Mouse (Mus musculus) T-cell, adult 2 months (primary cell): ENCODE measurements at regions not wholly inside any gene's neighbourhood (a gene's known extent, or its start where the extent isn't known, plus 50 kb on each side); places are given as distances from the start of the nearest gene placed in this dataset.

Source experiments
- DNase-seq: peaks from one replicate; pipeline ENCODE4 v3.0.0; 2022; ENCODE audit warnings: low spot score

DNA sequence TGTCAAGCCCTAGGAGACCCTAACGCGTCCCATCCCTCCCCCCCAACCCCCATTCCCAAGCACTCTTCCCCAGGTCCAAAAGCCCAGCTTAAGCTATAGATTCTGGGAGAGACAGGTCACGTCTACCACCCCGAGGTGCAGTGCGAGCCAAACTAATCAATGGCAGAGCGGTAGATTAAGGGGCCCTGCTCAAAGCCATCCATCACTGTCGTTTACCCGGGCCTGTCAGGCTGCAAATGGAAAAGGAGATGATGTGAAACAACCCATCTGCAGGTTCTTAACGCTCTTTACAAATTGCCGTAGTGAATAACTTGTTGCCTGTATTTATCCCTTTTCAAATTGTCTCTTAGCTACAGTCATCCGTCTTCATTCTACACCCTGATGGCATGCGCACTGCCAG is 126.2 kb upstream of the Nectin1 start:
- DNase-seq = no peak

DNA sequence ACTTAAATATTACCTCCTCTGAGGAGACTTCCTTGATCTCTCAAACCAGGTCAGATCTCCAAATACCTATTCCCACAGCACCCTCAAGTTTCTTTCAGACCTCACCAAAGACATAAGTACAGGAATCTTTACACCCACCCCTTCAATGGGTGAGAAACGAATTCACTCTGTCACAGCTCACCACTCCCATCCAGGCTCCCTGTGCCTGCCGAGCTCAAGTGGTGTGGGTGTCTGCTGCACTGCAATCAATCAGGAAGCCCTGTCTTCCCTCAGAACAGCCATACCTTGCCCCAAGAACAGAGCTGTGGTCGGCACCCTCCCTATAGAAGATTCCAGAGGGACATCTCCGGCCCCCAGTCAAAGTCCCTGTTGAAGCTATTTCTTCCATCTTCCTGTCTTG is 116.2 kb upstream of the Nectin1 start:
- no peak for DNase-seq

DNA sequence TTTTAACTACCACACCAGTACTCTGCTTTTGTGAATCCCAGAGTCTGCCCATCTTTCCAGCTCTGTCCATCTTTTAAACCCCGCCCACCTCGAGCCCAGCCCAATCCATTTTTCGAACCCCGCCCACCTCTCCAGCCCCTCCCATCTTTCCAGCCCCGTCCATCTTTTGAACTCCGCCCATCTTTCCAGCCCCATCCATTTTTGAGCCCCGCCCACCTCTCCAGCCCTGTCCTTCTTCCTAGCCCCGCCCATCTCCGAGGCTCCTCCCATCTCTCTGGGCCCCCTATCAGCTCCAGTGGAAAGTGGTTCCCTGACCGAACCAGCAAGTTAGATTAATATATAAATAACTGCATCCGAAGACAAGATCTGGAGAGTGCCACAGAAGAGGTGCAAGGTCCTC is 115.0 kb upstream of the Nectin1 start:
- no peak for DNase-seq

DNA sequence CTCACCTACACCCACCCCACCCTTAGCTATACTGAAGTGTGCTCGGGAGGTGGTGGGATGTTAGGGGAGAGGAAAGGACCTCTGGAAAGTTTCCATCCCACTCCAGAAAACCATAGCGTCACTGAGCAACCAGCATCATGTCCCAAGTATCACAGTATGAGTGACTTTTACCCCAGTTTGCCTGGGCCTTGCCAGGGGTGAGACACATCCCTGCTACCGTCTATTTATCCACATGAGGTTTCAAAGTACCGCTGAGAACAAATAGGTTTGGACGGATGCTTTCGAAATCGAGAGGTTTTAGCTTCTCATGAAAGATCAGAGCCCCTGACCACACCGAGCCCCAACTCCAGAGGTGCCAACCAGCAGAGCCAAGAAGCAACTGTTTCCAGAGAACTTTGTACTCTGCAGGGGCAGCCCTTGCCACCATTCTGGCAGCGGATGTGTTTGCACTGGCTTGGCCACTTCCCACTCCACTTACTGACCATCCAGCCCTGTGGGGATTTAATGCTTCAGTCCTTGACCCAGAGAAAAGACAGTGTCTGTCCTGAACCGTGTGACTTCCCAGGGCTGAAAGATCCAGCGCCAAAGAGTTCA is 107.3 kb upstream of the Nectin1 start:
- DNase-seq = no peak

DNA sequence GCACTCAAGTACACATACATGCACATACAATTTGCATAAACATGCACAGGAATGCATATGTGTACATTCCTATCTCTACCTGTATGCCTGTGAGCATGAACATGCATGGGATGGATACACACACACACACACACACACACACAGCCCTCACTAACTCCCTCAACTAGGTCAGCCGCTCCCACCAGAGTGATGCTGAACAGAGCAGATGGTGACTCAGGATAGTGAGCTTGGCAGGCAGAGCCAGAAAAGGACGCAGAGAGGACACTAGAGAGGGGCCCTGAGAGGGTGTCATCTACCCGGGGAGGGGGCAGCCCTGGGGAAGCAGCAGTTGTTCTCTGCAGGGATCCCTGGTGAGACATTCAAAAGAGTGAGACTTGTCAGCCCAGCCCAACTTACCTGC is 85.6 kb upstream of the Nectin1 start:
- no peak for DNase-seq

DNA sequence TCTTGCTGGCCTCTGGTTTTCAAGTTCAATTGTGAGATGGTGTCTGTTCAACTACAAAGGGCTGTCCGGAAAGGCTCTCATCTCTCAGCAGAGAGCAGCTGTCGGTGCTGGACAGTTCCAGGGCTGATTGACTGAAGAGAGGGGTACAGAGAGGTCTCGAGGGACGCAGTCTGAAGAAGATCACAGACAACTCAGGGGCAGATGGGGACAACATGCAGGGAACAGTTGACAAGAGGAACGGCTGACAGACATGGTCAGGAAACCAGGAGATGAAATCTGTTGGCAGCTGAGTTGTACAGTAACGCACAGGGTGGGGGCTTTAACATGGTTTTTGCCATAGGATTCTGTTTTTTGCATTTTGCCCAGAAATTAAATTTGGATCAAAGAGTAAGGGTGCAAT is 84.5 kb upstream of the Nectin1 start:
- DNase-seq = no peak

DNA sequence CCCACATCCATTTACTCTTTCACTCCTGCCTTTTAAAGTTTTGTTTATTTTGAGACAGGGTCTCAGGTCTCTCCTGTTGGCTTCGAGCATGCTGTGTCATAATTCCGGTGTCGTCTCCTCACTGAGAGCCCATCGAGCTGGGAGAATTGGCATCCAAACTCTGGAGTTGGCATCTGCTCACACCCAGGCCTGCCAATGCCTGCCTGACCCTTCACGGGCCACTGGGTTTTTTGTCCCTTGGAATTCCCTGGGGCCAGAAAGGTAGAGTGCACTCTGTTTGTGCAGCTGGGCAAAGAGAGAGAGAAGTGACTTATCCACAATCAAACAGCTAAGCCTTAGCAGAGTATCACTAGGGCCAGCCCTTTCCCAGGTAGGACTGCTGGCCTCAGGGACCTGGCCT is 83.6 kb upstream of the Nectin1 start:
- DNase-seq = no peak

DNA sequence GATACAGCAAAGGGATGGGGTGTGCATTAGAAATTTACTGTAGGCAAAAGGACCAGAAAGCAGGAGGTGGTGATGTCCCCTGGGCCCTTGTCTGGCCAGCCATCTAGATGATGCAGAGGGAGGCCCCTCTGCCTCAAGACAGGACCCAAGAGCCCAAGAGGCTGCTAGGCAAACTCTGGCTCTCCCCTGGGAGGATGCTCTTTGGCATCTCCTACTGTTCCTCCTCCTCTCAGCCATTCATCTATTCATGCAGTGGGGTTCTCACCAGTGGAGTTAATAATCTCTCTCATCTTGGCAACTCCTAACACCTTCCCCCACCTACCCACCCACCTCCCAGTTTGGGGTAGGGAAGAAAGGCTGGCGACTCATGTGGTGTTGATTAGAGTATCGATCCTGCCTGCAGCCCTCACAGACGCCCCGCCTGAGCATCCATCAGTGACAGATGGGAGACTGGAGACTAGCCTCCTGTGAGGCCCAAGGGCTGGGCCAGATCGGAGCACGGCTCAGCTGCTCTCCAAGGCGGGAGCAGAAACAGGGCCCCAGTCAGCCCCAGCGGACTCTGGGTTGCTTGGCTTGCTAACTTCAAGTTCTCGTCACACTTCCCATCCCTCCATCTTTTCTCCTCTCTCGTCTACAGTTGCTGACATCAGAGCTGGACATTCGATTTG is 82.8 kb upstream of the Nectin1 start:
- no peak for DNase-seq

DNA sequence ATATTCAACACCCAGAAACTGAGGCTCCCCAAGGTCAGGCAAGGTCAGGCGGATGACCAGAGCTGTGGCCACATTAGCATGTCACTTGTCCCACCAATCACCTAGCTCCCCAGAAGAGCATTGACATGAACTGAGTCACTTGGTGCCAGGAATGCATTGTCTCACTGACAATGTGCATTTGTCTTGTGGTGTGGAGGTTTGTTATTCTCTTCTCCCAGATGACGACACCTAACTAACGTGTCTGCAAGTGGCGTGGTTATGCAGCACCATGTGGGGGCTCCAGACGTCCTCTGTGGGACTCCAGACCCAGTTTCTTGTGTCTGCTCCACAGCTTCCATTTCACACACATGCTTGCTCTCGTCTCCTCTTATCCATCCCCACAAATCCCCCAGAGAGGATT is 82.1 kb upstream of the Nectin1 start:
- no peak for DNase-seq

DNA sequence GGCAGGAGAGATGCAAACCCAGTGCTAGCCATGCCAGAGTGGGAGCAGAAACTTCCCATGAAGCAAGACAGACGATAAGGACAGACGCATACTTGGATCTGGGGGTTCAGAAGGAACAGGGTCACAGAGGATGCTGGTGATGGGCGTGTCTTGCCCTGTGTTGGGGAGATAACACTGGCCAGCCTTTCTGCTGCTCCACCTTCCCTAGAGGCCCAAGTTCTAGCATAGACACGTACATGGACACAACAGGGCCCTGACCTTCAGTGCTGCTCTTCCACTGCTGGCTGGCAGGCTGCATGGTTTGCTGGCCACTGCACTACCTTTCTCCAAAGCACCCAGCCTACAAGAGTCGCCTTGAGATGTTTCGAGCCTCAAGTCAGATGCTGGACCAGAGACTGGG is 76.4 kb upstream of the Nectin1 start:
- no peak for DNase-seq

DNA sequence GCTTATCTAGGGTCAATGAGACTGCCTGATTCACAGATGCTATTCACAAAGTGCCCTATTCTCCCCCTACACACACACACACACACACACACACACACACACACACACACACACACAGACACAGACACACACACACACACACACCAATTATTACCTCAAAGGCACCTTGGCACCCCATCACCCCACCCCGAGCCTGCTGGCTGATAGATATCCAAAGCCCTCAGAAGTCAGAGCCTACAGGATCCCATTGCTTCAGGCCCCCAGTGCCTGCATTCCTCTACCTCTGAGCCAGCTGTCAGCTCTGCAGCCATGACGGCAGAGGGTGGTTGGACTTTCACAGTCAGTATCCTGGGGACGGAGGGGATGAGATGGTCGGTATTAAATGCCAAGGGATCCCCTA is 75.8 kb upstream of the Nectin1 start:
- no peak for DNase-seq

DNA sequence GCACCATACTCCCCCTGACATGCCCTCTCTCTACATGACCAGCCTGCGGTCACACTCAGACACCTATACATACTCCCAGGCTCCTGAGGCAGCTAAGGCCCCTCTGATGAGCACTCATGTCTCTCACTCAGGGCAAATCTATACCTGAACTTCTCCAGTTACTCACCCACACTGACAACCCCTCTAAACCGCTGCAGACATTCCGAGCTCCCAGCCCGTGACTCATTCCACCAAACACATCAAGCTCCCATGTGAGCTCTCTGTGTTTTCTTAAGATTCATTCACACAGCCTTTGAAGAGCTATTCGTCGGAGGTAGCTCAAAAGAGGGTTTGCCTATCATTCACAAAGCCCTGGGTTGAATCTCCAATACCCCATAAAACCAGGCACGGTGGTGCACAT is 75.1 kb upstream of the Nectin1 start:
- no peak for DNase-seq

DNA sequence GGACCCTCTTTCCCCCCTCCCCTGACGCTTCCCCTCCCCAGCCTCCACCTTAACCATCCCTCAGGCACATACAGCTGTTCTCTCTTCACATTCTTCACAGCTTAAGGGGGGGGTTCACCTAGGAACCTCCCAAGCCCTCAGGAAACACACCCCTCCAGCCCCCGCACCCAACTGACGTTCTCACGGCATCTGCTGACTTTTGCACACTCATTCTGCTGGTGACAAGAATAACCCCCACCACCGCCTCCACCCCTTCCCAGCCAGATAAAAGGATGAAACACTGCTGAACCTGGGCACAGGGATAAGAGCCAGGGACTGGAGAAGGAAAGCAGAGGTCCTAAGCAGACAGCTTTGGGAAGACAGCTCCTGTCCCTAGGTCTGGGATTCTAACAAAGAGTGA is 73.2 kb upstream of the Nectin1 start:
- no peak for DNase-seq

DNA sequence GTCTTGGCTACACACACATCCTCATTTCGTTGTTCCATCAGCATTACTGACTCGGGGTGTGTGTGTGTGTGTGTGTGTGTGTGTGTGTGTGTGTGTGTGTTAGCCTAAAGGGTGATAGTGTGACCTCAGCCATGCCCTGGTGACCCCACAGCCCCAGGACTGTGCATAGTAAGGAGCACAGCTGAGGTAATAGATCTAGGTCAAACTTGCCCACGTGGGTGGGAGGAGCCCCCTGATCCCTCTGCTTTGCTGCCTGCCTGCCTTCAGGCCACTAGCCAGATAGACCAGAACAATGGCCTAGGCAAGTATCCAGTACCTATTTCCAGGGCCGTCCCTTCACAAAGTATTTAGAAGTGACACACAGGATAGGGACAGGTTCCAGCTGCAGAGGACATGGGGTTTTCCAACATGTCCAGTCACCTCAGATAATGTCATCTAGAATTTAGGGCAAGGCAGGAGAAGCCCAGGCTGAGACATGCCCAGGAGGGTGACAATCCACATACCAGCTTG is 70.6 kb upstream of the Nectin1 start:
- no peak for DNase-seq

DNA sequence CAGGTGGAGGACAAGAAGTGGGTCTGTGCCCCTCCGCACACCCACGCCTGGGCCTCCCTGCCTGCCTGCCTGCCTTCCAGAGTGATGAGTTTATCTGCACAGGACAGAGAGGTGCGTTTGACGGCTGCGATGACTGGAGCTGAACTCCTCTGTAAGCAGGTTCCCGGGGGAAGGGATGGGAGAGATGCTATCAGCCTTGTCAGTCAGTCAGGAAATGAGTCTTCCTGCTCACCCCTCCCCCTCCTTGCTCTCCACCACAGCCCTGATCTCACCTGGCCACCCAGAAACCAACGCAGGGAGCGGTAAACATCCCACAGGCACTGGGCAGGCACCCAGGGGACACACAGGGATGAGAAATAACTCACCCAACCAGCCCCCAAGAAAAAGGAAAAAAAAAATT is 69.5 kb upstream of the Nectin1 start:
- DNase-seq = no peak

DNA sequence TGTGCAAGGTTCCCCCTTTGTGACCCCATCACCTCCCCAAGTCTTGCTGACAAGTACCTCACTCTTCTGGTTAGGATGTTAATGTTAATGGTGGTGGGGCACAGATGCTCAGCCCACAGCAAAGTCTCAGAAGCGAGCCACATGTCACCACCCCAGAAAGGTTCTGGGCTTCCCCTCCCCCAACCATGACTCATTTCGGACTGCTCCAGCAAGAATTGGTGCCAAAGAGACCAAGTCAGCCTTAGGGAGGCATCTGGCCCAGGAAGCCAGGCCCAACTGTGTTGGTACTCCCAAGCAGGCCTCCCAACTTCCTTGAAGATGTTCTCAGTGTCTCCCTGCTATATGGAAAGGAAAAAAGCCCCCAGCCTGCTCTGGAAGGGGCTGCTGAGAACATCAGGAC is 67.8 kb upstream of the Nectin1 start:
- no peak for DNase-seq

DNA sequence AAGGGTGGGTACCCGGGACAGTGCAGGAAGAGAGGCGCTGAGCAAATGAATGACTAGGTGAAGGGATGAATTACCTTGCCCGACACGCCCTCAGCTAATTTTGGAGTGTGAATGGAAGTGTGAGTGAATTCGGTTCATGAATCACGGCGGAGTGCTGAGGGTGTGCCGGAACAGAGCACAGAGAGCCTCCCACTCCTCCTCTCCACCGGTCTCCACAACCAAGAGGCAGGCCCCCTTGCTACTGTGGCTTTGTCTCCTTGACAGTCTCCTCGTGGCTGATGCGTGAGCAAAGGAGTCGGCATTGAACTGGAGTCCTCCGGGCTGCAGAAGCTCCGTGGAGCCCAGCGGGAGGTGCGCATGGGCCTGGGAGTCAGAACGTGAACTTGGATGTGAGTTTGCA is 64.5 kb upstream of the Nectin1 start:
- no peak for DNase-seq

DNA sequence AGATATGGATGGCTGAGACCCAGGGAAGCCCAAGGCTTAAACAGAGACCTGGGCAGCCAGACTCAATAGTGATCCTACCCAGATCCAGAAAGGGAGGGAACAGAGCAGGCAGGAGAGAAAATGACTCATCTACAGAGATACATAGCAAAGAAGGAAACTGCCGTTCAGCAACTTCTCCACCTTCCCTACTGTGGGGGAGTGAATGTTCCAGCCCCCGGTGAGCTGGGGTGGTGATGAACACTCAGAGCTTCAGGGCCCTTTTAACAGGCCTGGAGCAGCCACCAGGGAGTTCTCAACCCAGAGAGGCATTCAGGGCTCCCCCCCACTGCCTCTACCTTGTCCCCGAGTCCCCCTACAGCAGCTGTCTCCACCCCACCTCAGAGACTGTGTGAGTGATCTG is 62.5 kb upstream of the Nectin1 start:
- DNase-seq = no peak

DNA sequence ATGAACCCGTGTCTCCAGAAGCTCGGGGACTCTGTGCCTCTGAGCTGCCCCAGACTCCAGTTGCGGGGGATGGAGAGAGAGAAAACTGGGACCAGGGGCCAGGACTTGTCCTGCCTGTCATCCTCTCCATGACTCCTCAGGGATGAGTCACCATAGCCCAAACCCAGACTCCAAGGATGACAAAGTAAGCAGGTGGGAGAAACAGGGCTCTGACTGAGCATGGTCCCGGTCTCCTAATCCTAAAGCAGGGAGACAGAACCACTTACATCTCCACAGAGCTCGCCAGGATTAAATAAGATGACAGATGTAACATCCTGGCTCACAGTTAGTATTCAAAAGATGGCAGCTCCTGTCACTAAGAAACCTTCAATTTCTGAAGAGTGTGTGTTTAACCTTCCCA is 61.7 kb upstream of the Nectin1 start:
- DNase-seq = no peak

DNA sequence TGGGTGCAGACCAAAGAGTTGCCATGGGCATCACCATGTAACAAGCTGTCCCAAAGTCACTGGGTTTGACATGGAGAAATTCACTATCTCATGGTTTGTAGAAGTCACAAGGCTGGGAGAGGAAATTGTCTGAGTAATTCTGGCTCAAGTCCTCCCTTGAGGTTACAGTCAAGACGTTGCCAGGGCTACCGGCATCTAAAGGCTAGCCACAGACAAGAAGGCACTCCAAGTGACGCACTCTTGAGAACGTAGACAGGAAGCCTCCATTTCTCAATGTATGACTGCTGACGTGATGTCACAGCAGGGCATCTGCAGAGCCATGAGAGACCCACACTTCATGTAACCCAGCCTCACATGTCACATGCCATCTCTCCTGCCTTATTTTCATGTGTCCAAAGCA is 59.2 kb upstream of the Nectin1 start:
- DNase-seq = no peak

DNA sequence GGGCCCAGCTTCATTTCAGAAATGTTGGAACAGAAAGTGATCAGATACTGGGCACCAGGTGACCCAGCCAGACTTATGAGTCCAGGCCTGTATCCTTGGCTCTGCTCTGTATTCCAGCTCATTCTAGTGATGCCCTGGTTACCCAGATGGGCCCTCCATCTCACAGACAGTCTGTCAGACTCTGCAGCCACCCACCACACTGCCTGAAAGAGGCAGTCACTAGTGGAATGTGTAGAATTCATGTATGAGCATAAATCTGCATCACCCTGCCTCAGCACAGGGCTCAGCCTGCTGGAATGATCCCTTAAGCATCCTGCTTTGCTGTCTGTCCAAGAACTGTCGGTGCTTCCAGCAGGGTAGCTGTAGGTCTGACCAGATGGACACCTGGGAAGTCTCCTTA is 51.8 kb upstream of the Nectin1 start:
- DNase-seq = no peak

DNA sequence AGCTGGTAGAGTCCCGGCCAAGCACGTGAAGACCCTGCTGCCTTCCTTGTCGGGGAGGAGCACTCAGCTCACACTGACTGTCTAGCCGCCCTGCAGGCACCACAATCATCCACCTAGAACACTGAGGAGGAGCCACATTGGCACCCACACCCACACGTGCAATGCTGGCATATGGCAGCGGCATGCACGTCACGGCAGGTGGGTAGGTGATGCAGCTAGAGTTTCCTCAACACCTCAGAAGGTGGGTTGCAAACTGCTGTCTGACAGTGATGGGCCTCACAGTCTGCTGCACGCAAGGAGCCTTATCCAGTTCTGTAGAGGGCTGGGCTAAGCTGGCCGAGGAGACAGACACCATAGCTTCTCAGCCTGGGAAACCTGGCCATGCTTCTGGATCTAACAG is 51.2 kb upstream of the Nectin1 start:
- no peak for DNase-seq
